Mouse (Mus musculus) kidney, adult 8-10 months (tissue): ENCODE data around the gene Tmem236.

Experiments
- DNase-seq, 2 experiments: peaks; one replicate each; pipeline ENCODE4 v3.0.0; 2022

Tmem236 gene

DNA sequence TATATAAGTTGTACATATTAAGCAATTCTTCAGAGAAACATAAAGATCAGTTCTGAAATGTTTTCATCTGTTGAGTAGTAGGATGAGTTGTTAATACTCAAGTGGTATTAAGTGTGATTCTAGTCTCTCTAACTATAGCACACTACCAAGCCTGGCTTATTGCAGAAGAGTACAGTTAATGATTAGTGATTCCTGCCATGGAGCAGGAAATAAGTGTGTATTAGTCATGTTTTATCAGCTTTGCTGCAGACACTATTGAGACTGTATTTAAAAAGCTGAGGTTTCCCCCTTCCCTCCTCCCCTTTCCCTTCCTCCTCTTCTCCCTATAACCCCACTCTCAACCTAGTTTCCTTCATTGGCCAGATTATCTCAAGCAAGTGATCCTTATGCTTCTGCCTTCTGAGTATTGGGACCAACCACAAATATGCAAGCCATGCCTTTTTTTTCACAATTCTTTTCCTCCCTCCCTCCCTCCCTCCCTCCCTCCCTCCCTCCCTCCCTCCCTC lies 84.1 kb downstream of the Tmem236 start:
- DNase-seq: no peak

GRCm38 (mm10) chr2:14262090-14262489 lies 87.8 kb downstream of the Tmem236 start:
- DNase-seq: no peak

DNA sequence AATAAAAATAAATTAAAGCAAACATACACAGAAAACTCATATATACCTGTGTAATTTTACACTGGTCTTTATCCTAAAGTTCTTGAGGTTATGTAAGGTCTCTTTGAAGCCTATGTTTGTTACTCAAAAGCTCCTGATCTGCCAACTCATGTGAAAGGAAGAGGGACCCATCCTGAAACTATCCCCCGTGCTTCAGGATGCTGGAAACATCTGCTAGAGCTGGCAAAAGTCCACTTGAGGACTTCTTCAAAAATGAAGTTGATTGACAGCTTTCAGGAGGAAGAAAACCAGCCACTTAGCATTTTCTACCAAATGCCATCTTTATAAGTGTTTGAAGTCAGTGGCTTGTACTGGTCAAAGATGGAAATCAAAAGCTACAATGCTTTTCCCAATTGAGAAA lies 94.8 kb downstream of the Tmem236 start:
- no peak for DNase-seq
